Mouse (Mus musculus) 3T3-L1 (cell line): ENCODE results near the gene Soat1.
A peak's percentile ranks its signal among the peaks of the same experiment; 100 is the strongest.

Source experiments
- DNase-seq: peaks from one replicate; pipeline ENCODE4 v3.0.0-alpha.2; 2015; ENCODE audit warnings: low read depth, low spot score

Soat1 gene

DNA sequence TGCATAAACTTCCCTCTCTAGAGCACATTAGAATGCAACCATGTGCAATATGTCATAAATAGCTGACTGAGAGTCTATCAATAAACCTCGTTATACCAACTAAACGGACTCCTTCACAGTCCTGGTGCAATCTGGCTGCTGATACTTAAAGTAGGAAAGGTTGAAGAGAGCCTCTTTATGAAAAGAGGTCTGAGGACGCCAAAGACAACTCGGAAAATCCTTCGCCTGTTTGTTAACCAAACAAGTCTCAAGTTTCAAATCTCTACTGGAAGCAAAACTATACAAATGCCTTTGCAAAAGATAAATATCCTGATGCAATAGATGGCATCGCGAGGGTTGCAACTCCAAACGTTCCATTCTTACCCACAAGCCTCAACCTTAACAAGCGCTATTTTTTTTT is 9.2 kb downstream of the Soat1 start:
- DNase-seq = no peak

DNA sequence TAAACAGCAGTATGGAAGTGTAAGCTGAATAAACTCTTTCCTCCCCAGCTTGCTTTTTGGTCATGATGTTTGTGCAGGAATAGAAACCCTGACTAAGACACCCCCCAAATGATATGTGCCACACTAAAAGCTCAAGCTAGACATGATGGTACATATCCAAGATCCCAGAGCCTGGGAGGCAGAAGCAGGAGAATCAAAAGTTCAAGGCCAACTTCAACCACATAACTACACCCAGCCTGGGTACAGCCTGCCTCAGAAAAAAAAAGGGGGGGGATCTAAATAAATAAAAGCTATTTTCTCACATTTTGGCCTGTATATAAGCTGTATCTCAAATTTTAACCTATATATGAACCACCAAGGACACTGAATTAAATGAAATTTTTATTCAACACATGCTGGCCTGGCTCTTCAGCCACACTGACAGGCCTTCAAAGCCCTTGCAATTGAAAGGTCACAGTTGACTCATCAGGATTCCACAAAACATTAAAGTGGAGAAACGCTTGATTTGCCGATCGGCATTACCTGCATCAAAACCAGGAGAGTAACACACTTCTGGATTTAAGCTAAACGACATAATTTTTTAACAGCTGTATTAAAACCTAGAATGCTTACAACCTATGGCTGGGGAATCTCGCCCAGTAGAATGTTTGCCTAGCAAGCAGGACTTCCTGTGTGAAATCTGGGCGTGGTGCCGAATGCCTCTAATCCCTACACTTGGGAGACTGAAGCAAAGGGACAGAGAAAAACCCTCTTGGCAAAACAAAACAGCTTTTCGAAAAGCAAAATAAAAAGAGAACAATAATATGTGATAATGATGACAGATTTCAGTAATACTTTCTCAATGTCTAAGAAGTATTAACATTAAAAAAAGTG is 9.9 kb downstream of the Soat1 start:
- DNase-seq = no peak

DNA sequence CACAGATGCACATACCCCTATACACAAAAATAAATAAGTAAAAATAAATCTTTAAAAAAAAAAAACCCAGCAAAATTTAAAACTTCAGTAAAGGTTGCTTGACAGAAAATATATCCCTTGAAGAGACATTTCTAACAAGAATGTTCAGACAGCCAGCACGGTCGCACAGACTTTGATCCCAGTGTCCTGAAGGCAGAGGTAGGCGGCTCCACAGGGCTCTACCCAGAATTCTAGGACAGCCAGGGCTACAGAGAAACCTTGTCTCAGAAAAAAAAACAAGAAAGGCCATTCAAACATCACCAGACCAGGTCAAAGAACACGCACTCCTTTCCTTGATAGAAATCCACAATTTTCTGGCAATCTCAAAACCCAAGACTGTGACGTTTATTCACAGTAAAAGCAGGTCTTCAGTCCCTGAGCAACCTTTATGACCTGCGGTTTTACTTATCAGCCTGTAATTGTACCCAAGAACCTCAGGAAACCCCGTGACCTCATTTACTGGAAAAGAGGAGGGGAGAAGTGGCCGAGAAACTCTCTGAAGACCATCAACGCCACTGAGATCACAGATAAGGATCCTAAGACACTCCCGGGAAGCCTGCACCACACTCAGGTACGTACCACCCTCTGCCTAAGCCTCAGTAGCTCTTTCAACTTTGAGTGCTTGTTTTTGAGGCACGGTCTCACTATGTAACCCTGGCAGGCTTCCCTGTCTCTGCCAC is 11.7 kb downstream of the Soat1 start:
- no peak for DNase-seq

DNA sequence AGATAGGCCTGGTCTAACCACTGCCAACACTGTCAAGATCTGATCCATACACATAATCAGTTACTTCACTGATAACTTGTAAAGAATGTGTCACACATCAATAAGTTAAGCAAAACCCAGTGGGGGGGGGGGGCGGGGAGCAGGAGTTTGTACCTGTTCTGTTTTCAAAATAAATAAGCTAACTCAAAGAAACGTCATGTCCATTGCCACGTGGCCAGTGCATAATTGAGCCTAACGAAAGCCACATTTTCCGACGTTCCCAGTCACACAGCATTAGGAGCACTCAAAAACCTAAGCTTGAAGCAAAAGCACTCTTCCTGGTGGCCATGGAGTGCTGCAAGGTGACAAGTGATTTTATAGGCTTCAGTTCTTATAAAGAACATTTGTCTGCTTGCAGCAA is 13.1 kb downstream of the Soat1 start:
- DNase-seq = no peak

DNA sequence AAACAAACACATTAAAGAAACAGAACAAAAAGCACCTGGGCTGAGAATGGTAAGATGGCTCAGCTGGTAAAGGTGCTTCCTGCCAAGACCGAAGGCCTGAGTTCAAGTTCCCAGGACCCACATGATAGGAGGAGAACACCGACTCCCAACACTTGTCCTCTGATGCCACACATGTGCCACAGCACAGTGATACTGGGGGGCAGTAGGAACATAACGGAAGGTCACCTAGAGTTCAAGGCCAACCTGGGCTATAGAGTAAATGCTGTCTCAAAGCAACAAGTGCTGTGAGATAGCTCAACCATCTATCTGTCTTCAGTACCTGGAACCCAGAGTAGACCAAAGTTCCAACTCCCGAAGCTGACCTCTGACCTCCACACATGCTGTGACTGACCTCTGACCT is 13.9 kb downstream of the Soat1 start:
- no peak for DNase-seq

DNA sequence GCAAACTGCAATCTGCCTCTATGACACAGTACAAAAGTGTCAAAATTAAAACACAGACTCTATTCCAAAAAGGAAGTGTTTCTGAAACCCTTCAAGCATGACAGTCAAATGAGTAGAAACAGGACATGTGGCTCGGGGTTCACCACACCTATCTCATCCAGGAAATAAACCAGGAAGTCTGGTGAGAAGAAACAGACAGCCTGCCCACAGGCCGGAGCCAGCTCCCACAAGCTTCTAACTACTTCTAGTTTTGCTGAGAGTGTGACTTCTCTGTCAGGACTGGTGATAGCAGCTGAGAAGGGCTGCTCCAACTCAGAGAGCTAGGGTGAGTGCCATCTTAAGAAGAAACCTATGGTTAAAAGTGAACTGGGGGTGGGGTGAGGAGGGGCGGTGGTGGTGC is 14.4 kb downstream of the Soat1 start:
- DNase-seq = no peak

DNA sequence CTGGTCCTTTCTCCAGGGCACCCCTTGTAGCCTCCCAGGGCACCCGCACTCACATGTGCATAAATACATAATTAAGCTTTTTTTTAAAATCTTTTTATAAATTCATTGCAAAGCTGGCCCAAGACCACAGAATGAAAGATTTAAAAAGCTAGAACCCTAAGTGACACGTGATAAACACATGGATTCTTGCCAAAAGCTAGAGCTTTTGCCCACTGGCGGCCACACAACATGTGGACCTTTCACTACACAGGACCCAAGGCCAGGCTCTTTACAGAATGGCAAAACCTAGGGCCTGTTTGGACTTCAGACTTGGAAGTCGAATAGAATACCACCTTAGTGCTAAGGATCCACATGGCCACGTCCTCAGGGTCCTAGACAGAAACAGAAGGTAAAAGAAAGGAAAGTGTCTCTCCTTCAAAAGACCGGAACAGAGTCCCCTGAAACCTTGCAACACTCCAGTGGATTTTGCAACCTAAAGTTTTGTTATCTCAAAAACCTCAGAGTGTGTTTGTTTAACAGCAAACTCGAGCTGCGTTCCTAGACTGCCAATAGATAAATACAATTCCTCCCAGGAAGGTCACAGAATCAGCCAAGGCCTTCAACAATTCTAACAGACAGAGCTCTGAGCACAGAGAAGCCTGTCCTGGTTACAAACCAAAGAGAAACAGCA is 15.6 kb downstream of the Soat1 start:
- no peak for DNase-seq

DNA sequence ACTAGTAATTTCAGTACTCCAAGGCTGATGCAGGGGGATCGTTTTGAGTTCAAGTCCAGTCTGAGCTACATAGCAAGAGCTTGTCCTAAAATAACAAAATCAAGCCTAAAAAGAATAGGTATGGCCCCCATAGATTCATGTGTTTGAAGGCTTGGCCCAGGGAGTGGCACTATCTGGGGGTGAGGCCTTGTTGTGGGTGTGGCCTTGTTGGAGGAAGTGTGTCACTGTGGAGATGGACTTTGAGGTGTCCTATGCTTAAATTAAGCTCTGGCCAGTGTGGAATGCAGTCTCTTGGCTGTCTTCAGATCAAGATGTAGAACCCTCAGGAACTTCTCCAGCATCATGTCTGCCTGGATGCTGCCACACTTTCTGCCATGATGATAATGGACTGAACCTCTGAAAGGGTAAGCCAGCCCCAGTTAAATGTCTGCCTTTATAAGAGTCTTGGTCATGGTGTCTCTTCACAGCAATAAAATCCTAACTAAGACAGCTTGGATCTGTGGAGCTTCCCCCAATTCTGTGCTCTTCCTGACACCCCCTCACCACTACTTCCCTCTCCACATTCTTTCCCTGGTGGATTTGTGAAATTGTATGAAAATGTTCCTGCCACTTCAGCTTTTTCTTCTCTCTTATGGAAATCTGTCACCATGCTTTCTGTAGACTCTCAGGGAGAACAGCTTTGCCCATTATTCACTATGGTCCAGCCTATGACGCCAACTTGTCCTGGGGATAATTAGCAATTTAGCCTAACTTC is 18.9 kb downstream of the Soat1 start:
- DNase-seq = peak; percentile 31

DNA sequence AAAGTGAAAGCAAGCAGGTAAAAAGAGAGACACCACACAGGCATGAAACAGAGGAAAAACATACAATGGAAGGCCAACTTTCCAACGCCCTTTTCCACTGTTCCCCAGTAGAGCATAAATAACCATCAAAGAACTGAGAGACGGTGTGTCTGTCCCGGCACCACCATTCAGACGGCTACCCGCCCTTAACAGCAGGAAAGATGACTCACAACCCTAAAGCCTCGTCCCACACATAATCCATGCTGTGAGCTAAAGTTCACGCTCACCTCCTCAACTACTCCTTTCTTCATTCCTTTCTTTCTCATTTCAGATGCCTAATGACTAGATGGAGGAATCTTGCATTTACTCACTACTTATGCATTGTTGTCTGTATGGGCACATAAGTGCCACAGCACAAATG is 19.7 kb downstream of the Soat1 start:
- DNase-seq = peak; percentile 34

DNA sequence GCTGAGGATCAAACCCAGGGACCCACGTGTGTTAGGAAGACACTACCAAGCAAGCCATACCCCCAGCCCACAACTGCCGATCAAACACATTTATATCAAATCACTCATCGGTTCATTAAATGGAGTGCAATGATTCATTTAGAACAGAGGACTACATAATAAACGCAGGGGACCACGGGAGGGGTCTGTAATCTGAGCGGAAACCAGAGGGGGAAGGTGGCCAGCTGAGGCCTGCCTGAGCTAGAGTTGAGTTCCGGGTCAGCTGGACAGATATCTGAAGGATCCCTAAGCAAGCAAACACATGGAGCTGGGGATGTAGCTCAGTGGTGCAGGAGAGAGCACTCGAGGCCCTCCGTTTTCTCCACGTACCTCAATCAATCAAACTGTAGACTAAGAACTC is 20.3 kb downstream of the Soat1 start:
- DNase-seq = no peak

DNA sequence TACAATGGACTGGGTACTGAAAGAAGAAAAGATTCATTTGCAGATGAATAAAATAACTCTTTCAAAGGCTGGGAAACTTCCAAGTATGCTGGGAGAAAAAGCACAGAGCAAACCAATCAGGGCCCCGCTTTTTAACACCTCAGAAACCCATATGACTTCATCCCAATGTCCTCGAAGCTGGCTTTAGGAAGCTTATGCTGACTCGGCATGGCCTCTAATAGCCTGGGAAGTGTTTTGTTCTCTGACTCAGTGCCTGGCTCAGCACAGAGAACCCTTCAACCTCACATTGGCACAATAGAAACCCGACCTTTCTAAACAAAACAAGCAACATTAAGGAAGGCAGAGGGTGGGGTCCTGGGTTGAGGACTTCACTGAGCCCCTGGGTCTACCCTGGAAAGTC is 23.7 kb downstream of the Soat1 start:
- peak; percentile 74 for DNase-seq

DNA sequence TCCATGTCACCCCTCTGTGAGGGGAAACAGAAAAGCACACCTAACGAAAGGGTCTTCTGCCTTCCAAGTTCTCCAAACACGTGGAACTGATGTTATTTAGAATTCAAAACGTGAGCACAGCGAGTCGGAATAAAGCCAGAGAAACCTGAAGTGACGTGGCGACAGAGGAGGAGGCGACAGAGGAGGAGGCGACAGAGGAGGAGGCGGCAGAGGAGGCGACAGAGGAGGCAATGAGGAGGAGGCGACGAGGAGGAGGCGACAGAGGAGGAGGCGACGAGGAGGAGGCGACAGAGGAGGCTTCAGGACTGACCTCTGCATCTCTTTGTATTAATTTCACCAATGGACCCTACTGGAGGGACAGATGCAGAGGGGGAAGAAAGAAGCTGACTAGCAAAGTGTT is 24.4 kb downstream of the Soat1 start:
- DNase-seq = no peak

DNA sequence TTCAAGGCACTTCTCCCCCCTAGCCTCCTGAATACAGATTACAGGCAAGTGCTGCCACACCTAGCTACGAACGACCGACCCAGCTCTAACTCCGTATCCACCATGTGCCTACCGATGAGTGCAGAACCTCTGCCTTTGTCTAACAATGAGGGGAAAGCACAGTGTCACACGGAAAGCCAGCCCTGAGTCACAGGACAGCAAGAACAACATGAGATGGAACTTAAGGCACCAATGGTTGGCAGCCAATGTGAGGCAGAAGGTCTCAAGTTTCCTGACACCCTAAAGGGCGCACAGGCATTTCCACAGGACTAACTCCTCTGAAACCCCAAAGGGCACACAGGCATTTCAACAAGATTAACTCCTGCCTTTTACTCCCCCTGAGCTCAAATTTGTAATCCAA is 25.0 kb downstream of the Soat1 start:
- DNase-seq = no peak

DNA sequence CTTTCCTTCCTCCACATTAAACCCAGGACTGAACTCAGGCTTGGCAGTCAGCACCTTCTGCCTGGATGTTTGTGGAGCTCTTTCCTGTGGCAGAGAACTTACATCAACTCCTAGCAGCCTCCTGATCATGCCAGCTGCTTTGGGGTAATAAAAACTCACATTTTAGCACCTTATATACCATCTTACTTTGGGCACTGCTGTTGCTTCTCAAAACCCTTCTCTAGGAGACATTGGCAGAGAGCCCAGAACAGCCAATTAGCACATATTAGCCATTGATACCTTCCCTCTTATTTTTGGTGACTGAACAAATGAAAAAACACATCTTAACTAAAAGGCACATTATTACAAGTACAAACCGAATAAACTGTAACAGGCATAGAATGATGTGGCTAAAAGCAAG is 29.1 kb downstream of the Soat1 start:
- no peak for DNase-seq

DNA sequence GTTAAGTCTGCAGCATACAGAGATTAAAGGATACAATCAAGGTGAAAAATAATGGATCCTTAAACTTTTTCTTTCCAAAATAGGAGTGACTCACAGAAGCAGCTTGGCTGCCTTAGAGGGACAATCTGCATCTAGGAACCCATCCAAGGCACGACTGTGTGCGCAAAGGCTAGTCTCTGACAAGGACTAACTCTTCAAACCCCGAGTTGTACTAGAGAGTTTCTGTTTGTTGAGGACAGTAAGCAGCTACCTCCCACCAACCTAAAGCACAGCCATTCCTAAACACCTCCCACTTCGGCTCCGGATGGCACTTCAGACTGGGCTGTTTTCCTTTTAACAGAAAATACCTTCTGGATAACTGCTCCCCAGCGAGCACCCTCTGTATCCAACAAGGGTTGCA is 31.4 kb downstream of the Soat1 start:
- DNase-seq = peak; percentile 48

DNA sequence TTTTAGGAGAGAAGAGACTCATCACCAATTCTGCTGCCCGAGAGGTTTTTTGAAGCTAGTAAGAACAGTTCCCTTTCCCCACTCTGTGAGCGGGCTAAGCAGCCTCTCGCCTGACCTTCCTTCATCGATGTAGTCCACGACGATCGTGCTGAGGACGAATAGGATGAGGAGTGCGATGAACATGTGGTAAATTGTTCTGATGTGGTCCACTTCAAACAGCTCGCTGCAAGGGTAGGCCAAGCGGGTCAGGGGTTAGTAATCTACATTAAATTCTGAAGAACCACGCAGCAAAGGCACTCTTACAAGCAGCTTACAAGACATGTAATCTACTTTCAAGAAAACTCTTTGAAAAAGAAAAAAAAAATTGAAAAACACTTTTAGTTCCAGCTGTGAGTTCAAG is 31.9 kb downstream of the Soat1 start:
- DNase-seq = no peak

DNA sequence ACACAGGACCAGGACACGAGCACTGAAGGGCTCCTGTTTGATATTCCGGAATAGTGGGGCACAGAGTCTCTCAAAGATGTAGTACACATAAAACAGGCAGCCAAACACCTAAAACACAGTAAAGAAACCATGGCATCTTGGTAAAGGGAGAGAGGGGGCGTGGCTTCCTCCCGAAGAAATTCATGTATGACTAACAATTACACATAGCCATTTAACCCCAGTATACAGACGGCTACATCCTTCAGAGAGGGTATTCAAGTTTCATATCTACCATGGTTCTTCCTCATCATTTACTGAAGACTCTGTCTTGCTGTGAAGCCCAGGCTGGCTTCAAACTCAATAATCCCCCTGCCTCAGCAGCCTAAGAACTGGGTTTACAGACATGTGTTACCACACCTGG is 36.4 kb downstream of the Soat1 start:
- DNase-seq = peak; percentile 29

DNA sequence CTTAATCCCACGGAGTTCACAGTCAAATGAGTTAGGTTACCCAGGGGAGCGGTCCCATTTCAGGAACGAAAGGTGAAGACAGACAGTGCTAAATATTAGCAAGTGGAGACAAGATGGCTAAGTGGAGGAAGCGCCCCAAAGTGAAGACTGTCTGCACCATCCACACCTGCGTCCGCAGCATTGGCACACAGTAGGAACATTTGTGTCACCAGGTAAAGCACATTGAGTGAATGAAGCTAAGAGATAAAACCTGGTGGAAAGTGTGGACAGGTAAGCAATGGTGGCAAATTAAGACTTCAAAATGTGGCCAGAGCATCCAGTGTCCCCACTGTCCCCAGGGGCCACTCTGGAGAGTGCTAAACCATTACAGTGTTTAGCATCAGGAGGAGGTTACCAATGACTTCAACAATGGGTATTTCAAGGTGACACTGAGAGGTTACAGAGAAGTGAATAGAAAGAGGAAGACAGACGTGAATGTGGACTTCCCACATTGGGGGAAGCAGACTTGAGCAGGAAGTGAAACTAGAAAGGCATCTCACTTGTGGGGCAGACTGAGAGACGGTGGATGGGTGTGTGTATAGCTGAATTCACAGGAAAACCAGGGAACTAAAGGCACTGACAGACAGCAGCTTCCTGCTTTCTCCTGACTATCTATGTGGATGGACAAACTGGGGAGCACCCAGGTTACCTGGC is 37.0 kb downstream of the Soat1 start:
- DNase-seq = no peak

DNA sequence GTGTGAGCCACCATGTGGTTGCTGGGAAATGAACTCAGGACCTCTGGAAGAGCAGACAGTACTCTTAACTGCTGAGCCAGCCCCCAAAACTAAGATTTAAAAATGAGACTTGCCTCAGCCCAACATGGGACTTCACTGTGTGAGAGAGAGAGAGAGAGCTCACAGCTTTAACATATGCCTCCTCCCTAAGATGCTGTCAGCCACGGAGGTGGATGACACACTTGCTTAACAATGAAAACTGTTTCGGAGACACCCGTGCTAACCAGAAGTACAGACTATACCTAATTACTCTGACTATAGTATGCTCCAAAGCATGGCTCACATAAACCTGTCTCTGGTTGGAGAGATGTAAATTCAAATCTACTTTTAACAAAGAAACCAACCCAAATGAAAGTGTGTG is 40.6 kb downstream of the Soat1 start:
- no peak for DNase-seq

DNA sequence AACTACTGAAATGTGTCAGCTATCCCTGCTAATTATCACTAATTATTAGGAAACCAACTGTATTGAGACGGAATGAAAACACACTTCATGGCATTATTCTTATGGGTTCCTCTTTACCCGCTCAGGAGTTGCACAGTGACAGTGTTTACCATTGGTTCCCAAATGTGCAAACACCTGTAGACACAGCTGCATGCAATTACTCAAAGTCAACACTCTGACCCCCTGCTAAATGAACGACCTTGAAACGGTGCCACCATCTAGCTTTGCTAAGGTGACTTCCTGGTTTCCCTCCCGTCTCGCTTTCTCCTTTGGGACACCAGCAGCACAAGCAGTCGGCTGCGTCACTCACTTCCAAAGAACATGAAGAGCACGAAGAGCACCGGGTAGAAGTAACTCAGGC is 41.6 kb downstream of the Soat1 start:
- no peak for DNase-seq

DNA sequence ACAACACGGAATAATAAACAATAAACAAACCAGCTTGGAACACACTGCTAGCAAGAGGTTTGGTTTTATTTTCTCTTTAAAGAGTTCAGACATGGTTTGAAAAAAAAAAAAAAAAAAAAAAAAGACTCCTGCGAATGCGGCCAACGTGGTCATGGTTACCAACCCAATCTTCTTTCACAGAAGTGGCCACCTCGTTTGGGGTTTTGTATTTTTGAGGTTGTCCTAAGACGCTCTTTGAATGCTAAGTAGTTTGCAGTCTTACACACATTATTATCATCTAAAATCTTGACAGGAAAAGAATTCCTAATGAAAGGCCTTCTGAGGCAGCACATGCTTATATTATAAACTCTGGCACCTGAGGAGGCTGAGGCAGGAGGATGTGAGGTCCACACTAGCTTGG is 45.7 kb downstream of the Soat1 start:
- no peak for DNase-seq
